Mouse (Mus musculus) monocyte, adult 59 days (primary cell): ENCODE measurements around the gene Hnrnpl. TPM values are rescaled to one million over a fixed set of nuclear protein-coding genes. Genes with fewer than 3 reads are reported as not detected.

Experiments used
- total RNA-seq, 2 experiments: library from RNA; stranded (reverse); gene quantifications; one replicate each; pipeline ENCODE4 v1.2.4; 2023

Hnrnpl gene
- 100 to 1,000 TPM; 416 to 451 TPM for total RNA-seq

DNA sequence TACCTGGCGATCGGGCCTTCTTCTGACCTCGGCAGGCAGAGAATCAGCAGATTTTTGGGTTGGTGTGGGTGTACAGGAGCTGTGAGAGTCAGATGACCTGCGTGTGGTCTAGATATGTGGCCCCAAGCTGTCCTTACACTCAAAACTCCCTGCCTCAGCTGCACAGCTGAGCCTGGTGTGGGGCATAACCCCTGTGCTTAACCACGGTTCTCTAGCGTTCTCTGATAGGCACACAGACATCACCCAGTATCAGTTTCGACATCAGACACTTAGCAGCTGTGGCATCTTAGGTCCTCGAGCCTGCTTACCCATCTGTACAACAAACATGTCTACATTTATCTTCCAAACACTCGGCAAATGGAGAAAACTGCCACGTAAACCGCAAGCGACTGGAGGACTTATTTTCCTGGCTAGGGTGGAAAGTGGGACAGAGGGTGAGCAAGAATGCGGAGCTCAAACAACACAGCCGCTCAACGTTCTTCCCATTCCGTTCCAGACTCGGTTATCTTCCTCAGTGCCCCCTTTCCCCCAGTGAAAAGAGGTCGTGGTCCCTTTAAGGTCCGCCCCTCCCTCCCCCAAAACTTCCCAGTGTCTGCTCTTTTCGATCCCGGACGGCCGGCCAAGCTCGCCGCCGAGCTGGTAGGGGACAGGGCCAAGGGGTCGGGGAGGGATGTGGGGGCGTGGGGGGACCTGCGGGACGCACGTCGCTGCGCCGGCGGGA, at the start of gene Hnrnpl:
Gene Hnrnpl (plus strand): TSS at position 321 of the 721 bp plus-strand sequence.

GRCm38 (mm10) chr7:28766173-28766879, 42.0 kb upstream of the Hnrnpl start, which contains the start of gene Sirt2:
TSS of gene Sirt2 (plus strand) at chr7:28766735.

DNA sequence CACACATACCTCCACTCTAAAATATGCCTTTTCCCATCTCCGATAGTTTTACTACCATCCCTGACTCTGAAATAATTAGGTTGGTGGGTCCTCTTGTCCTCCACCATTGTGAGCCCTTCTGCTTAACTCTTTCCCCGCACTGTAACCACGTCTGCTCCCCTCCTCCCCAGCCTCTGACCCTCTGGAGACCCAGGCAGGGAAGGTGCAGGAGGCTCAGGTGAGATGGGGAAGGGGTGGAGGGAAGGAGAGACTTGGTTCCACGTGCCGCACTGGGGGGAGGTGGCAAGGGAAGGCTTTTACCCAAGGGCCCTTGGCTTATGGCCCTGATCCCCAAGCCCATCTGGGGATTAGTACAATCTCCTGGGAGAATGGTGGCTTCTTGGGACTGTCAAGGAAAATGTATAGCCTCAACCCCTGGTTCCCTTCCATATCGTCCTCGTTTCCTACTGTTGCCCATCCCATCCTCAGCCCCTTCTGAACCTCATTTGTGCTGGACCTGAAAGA, 40.8 kb upstream of the Hnrnpl start, which contains the start of gene Nfkbib:
Gene Nfkbib (minus strand): TSS at position 51 of the 504 bp plus-strand sequence.

GRCm38 (mm10) chr7:28788307-28789195, 19.8 kb upstream of the Hnrnpl start, which contains the start of gene Rinl:
TSS of gene Rinl (plus strand) at chr7:28788969.

DNA sequence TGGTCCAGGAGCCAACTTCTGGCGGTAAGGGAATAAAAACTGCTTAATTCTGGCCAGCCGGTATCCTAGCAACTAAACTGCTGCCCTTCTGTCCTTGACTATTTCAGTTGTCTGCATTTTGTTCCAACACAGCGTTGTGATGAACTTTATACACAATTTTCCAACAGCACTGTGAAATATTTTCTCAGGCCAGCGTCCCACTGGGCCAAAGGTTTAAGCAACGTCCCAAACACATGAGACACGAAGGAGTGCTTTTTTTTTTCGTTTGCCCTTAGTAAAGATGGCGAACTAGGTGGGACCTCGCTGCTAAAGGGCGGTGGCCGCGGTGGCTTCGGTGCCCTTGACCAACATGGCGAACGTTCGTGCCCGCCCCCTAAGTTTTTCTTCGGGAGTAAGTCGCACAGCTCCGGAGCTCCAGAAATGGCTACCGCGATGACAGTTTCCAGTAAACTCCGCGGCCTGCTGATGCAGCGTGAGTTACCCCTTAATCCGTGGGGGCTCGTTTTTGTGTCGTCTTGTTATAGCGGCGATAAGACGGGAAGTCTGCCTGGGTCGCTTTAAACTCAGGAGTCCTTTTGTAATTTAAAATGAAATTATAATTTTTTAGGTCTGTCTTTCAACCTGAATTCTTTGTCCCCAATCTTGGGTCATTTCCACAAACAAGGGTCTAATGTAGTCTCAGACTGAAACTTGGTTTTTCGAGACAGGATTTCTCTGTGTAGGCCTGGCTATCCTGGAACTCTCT, 16.8 kb downstream of the Hnrnpl start, which contains the start of gene Ech1:
Gene Ech1 (plus strand): TSS at position 277 of the 745 bp plus-strand sequence.

DNA sequence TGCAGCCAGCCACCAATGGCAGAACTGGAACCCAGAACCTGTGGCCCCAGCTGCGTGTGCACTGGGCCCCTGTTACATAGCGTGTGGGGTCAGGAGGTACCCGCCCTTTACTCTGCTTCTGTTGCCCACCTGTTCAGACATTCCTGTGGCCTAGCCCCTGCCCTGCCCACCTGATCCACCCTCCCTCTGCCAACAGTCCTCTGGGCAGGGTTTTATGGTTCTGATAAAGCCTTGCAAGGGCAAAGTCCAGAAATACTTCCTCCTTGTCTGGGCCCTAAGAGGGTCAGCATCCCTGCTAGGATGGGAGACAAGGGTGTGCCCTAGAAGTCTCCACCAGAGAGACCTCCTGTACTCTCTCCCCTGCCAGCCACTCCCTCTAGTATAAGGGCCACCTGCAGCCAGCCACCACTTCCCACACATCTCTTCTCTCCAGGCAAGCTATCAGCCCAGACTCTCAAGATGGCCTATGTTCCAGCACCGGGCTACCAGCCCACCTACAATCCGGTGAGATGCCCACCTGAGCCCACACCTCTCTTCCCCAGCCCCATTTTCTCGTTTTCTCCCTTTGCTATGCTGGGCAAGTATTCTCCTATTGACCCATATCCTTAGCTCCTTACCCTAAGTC, 25.5 kb downstream of the Hnrnpl start, which contains the start of gene Lgals4:
Gene Lgals4 (plus strand): TSS at position 132 of the 625 bp plus-strand sequence.

DNA sequence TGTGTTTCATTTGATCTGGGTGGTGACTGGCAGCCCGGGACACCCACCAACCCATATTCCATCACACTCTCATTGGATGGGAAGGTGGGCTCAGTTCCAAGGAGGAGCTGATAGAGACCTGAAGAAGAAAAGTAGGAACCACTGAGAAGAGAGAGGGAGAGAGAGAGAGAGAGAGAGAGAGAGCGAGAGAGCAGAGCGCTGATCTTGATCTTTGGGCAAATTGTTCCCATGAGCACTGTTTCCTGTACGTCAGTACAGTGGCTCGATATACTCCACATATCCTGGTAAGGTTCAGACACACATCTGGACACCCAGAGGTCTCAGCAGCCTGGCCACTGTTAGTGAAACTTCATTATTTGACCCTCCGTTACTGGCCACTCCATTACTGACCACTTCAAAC, 55.2 kb downstream of the Hnrnpl start, which contains the start of gene Lgals7:
Gene Lgals7 (plus strand): TSS at position 314 of the 400 bp plus-strand sequence.

Other genes with a start within 250 kb of the Hnrnpl start
- gene Samd4b, start 210.4 kb upstream of the Hnrnpl start, total RNA-seq = 10 to 100 TPM; 59.5 to 62.7 TPM
- 10 to 100 TPM; 30.1 to 35.2 TPM for gene Pak4, start 210.4 kb upstream of the Hnrnpl start, total RNA-seq
- gene Acp7, start 177.2 kb upstream of the Hnrnpl start, total RNA-seq = not detected
- not detected for gene Fbxo27, start 115.7 kb upstream of the Hnrnpl start, total RNA-seq
- gene Fbxo17, start 91.7 kb upstream of the Hnrnpl start, total RNA-seq = under 1 TPM; 0.94 to 1.00 TPM
- 10 to 100 TPM; 19.5 to 25.1 TPM for gene Mrps12, start 66.7 kb upstream of the Hnrnpl start, total RNA-seq
- gene Sars2, start 66.5 kb upstream of the Hnrnpl start, total RNA-seq = 10 to 100 TPM in 1 of 2 experiments, 1 to 10 TPM in 1; 8.9 to 12.5 TPM
- gene Ccer2, start 52.4 kb upstream of the Hnrnpl start, total RNA-seq = not detected
- 100 to 1,000 TPM in 1 of 2 experiments, 10 to 100 TPM in 1; 95.2 to 113 TPM for gene Sirt2, start 41.8 kb upstream of the Hnrnpl start, total RNA-seq
- 100 to 1,000 TPM; 127 to 137 TPM for gene Nfkbib, start 41.0 kb upstream of the Hnrnpl start, total RNA-seq
- gene Rinl, start 19.6 kb upstream of the Hnrnpl start, total RNA-seq = 10 to 100 TPM; 16.0 to 20.8 TPM
- gene Ech1, start 16.7 kb downstream of the Hnrnpl start, total RNA-seq = 10 to 100 TPM; 68.4 to 69.6 TPM
- 1 to 10 TPM; 3.2 to 3.9 TPM for gene Lgals4, start 25.3 kb downstream of the Hnrnpl start, total RNA-seq
- 1 to 10 TPM in 1 of 2 experiments, not detected in 1; 1.2 TPM for gene Lgals7, start 55.3 kb downstream of the Hnrnpl start, total RNA-seq
- not detected for gene Capn12, start 72.9 kb downstream of the Hnrnpl start, total RNA-seq
- gene Actn4, start 153.8 kb downstream of the Hnrnpl start, total RNA-seq = 100 to 1,000 TPM; 108 to 133 TPM
- gene Eif3k, start 173.3 kb downstream of the Hnrnpl start, total RNA-seq = 100 to 1,000 TPM; 279 to 296 TPM
- gene Map4k1, start 173.5 kb downstream of the Hnrnpl start, total RNA-seq = 10 to 100 TPM; 78.6 to 81.8 TPM